Mouse (Mus musculus) 3T3-L1 (cell line): ENCODE results near the gene Alk.
"Not testable (repeated sequence)": the region's sequence is repeated elsewhere in the genome, so short reads cannot be mapped to it uniquely, and the experiment has no call there.

ENCODE experiments used
- DNase-seq: peaks from one replicate; pipeline ENCODE4 v3.0.0-alpha.2; 2015; ENCODE audit warnings: low read depth, low spot score

The Alk gene

GRCm38 (mm10) chr17:72528481-72528880 is 75.9 kb downstream of the Alk start:
- no peak for DNase-seq

DNA sequence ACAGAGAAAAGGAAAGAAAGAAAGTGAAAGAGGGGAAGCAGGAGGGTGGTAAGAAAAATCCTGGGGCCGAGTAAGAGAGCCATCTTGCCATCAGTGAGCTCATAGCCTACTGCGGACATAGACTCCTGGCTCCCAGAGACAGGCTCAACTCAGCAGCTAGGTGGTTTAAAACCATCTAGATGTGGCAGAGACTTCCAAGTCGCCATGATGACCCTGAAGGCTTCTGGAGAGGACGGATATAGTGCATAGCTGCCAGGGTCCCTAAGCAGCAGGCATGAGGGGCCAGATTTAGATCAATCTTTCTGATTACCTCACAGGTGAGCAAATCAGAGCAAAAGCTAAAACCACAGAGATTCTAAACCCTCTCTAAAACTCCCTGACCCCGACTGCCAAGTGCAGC is 76.9 kb downstream of the Alk start:
- DNase-seq, result no peak

- no peak for DNase-seq
Measured at GRCm38 (mm10) chr17:72526356-72526755, 78.1 kb downstream of the Alk start.

GRCm38 (mm10) chr17:72524839-72525238 is 79.6 kb downstream of the Alk start:
- no peak for DNase-seq

DNA sequence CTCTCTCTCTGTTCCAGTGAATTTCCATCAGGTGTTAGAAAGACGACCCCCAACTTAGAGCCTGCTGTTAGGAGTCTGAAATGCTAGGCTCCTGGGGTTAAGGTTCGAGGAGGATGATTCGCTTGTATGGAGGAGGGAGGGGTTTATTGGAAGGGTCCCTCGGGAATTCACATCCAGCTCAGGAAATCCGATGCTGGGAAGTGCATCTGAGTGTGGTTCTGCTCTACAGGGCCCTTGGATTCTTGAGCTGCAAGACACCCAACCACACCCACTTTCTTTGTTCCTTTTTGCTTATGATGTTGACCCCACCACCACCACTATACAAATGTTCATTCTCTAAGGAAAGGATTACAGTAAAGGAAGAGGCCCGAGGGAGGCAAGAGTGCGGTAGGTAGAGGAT is 81.4 kb downstream of the Alk start:
- DNase-seq, result no peak

DNA sequence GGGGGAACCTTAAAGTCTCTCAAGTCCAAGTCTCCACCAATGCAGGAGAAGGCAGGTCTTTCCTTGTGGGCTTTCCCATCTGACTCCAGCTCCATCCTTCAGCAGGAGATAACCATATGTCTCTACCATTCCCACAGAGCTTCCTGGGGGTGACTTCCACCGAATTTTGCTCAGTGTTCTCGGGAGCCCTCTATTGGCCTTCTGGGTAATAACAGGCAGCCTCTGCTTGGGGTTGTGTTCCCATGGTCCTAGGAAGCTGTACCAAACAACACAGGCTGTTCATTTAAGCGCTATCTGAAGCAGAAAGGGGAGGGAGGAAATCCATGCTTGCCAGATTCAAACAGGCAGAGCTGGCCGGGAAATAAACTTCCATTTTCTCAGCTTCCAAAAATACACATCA is 82.0 kb downstream of the Alk start:
- peak; percentile 40 for DNase-seq

- no peak for DNase-seq
Measured at GRCm38 (mm10) chr17:72521353-72521752, 83.1 kb downstream of the Alk start.

DNA sequence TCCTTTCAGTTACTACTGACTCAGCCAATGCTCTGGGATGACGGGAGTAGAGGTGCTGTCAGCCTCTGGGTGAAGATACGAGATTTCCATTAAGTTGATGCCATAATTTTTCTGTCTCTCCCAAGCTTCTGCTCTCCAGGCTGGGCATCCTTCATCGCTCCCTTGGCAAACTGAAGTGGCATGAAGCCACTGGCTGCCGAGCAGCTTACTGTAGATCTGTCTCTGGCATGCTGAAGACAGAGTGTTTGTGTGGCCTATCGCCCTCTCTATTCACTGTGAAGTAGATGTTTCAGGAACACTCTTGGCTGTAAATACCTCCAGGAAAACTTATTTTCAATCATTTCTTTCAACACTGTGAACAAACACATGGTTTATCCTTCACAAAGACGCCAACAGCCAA is 93.7 kb downstream of the Alk start:
- no peak for DNase-seq

DNA sequence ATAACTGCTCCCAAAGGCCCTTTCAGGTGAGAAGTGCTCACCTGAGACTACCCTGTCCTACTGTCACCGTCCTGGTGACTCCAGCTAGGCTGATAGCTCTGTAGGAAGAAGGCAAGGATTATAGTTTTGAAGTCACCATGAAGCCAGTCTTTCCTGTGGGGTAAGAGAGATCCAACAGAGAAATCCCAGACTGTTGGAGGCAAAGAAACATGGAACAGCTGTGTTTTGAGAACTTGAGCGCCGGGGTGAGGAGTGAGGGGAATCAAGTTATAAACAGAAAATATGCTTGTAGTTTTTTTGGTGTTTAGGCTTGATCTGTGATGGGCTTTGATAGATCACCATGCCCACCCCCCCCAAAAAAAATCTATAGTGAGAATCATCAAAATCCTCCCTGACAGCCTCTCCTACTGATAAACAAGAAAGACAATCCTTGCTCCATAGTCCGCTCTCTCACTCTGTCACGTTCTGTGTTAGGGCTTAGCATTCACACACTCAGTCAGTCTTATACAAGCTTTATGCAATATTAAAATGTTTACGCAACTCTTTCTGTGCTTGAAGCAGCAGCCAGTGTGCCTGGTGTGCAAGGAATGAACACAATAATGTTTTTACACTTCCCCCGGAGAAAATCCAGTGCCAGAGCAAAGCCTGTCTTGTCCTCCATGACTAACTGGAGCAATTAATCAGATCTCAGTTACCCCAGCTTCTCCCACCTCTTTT is 95.6 kb downstream of the Alk start:
- no peak for DNase-seq

- DNase-seq, result no peak
Measured at GRCm38 (mm10) chr17:72505213-72505612, 99.2 kb downstream of the Alk start.

GRCm38 (mm10) chr17:72504581-72504980 is 99.8 kb downstream of the Alk start:
- DNase-seq, result no peak

DNA sequence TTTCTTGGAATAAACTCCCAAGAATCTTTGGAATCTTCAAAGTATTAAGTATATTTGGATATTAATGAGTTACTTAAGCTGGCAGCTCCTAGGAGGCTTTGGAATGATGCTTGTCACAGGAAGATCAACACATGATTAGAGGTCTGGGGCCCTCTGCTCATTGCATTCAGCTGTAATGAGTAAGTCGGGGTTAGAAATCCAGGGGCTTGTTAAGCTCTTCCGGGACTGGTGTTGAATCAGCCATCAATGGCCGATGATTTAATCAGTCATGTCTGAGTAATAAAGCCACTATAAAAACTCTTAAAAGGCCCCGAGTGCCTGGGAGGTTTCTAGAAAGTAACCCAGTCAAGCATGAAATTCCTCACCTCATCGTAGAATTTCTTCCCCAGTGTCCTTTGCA is 109.0 kb downstream of the Alk start:
- DNase-seq, result no peak

DNA sequence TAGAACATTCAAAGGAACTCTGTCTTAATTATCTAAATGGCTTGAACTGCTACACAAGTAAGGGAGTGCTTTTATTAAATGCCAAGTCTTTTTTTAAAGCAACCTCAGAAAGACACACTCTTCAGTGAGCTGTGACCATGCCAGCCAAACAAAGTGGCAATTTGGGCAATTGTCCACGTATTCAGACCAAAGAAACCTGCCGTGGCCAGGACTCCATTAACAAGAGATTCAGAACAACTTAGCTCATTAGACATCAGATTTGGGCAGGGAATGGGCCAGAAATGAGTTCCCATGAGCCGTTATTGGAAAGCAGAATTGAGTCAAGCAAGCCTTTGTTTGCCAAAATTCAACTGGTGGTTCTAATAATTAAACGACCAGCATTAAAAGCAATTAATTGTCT is 118.8 kb downstream of the Alk start:
- DNase-seq, result no peak

- not testable (repeated sequence) for DNase-seq
Measured at GRCm38 (mm10) chr17:72479260-72479659, 125.2 kb downstream of the Alk start.

- DNase-seq, result no peak
Measured at GRCm38 (mm10) chr17:72477889-72478405, 126.5 kb downstream of the Alk start.

DNA sequence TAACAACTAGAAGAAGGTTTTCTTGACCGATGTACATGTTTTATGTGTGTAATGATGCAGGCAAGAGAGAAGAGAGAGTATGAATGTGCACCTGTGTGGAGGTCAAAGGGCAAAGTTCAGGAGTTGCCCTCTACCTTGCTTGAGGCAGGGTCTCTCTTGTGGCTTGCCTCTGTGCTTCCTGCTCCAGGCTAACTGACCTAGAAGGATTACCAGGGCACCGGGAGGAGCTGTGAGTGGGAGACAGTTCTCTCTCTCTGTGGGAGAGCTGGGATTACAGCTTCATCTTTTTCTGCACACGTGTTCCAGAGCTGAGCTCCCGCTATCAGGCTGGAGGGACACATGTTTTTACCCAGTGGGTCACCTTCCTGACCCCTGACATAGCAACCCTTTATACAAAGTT is 127.5 kb downstream of the Alk start:
- no peak for DNase-seq

DNA sequence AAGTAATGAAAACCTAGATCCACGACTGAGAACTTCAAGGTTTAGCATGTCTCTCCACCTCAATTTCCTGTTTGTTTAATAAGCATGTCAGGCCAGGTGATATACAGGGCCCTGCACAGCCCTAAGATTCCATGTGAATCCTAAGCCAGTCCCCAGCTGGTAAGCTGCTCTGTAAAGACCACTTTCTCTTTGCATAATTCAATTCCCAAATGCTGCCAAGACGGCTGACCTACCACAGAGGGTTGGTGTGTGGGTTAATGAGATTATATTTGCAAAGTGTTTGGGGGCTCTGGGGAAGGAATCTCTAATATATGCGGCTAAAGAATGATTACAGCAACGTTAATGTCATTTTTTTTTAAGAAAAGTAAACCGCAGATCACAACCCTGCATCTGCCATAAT is 130.3 kb downstream of the Alk start:
- no peak for DNase-seq

DNA sequence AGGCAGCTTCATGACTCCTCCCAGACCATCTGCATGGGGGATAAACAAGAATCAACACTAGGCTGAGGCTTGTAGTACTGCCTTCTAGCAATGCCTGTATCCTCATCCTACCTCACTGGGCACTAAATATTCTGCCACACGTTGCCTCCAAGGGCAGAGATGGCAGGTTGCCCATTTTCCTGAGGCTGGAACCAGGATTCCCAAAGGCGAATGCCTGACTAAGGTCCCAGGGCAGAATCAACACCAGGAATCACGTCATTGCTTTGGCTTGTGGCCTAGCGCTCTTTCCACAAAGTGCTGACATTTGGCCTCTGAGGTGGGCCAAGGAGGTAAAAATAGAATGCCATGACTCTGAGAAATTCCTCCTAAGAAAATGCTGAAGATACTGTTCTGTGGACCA is 155.9 kb downstream of the Alk start:
- DNase-seq, result no peak

DNA sequence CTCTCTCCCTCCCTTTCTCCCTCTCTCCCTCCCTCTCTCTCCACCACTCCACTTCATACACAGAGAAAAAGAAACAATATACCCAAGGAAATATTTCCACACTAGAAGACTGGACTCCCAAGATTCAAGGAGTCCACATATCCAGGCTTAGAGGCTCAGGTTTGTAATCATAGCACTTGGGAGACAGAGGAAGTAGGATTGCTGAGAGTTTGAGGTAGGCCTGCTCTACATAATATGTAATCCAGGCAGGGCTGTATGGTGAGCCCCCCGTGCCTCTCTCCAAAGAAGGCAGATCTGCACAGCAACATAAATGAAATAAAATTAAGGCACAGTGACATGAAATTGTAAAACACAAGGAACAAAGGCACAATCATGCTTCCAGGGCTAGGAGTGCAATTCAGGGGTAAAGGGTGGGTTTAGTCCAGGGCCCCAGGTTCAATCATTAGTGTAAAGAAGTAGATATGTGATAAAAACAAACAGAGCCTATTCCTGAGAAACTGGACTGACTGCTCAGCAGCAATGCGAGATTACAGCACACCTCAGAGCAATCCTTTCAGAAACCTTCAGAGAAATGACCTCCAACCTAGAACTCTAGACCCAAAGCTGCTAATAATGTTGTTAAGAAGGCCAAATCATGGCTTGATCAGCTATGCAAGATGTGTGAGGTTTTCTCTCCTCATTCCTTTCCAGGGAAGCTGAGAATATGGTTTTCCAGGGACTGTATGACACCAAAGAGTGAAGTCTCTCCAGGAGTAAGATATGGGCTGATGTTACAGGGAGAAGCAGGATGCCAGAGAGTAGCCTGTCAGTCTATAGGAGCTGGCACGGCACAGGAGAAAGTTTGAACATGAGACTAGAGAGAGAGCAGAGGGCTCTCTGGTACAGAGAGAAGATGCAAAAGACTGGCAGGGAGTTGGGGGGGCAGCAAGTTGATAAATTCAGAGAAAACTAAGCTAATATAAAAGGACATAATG is 158.9 kb downstream of the Alk start:
- no peak for DNase-seq

DNA sequence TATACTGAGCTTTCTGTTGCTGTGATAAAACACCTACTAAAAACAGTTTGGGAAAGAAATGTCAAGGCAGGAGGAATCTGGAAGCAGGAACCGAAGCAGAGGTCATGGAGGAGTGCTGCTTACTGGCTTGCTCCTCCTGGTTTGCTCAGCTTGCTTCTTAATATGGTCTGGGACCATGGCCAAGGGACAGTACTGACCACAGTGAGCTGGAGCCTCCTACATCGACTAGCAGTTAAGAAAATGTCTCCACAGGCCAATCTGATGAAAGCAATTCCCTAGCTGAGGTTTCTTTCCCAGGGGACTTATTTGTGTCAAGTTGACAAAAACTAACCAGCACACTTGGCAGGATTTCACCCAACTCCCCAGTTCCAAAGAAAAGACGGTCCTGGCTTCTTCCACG is 187.0 kb downstream of the Alk start:
- DNase-seq, result no peak

DNA sequence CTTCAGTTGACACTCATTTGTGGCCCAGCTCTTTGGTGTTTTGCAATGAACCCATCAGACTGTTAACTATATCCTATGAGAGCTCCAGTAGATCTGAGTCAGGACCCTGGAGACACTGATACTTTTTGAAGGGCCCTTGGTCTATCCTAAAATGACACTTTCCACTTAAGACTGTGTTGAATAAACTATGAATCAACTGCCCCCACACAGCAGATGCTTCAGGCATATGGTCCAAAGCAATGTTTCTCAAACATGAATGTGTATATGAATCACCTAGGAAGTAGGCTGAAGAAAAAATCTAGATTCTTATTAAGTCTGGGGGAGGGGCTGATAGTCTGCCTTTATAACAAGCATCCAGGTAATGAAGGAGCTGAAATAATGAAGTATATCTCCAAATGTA is 189.8 kb downstream of the Alk start:
- DNase-seq, result no peak

- DNase-seq, result no peak
Measured at GRCm38 (mm10) chr17:72404813-72405212, 199.6 kb downstream of the Alk start.

DNA sequence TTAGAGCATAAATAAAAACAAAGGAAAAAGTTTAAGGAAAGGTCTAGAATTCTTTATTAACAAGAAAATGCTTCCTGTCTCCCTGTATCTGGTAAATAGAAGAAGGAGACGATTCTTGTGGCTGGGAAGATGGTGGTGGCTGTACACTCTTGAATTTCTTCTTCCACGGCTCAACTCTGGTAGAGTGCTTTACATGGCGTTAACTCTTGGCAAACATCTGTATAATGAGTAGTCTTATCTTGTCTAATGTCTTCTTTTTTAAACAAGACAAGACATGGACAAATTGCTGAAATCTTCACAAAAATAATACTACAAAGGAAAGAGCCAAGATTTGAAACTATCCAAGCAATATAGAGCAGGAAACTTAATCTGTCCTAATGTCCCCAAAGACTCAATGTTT is 202.6 kb downstream of the Alk start:
- DNase-seq, result no peak
